Mouse (Mus musculus) gastrocnemius, postnatal 25 days (tissue): ENCODE data around the gene Ddx51. TPM values are rescaled to one million over a fixed set of nuclear protein-coding genes. Genes with fewer than 3 reads are reported as not detected.

ENCODE experiments used
- DNase-seq: peaks from one replicate; pipeline ENCODE4 v3.0.0; 2022
- microRNA-seq, 2 experiments: library from miRNA; unstranded; fragments of <30 nt; microRNA quantifications; one replicate each; pipeline ENCODE4 v1.2.0; 2021; ENCODE audit warnings: borderline replicate concordance in 2 of 2
- total RNA-seq, 2 experiments: library from RNA; stranded (reverse); gene quantifications; 1 replicate in 1 of 2; 2 replicates in 1 of 2; pipeline ENCODE4 v1.2.3; 2021

Gene Ddx51
- total RNA-seq, 2 experiments from 2014 or later = 6.4 to 7.7 TPM

DNA sequence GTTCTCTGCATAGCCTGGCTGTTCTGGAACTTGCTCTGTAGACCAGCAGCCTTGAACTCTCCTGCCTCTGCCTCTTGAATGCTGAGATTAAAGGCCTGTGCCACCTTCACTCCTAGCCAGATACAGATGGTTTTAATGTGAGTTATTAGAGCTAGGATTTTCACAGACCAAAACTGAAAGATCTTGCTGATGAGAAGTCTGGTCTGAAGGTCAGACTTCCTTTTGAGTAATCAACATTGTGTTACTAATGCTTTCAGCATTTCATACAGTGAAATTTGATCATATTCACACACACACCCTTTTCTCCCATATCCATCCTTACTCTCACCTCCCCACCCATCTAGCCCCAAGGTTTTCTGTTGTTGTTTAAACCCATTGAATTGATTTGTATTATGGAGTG lies 6.4 kb downstream of the Ddx51 start:
- no peak for DNase-seq

DNA sequence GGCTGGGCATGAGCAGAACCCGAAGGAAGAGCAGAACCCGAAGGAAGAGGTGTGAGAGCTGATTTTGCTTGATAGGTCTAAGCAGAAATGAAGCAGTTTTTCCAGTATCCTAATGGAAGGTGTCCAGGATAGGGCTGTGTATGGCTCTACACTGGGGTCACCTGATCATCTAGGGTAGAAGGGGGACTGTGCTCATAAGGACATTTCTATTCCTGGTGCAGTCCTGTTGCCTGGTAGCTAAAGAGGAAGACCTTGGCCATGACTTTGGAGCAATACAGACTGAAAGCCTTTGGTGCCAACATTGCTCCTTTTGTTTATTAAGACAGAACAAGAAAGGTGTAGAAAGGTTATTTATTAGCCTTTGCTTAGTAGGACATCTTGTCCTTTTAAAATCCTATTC lies 10.8 kb downstream of the Ddx51 start:
- DNase-seq = no peak

DNA sequence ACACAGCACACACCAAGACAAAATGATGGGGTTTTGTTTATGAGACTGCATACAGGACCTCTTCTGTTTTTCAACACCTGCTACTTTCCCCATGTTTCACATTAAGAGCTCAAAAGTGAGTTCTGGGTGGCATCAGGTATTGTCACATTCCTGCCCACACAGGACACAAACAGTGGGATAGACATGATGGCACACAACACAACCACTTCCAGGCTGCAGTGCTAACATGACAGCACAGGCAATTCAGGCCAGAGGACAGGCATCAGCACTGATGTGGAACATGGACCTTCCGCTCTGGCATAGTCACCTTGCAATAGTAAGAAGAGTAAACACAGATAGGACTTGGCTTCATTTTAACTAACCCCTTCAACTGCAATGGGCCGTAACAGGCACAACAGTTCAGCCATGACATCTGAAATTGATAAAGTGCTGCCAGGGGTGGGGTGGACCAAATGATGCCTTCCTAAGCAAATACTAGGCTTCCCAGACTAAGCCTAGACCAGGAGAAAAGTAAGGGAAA lies 11.6 kb downstream of the Ddx51 start:
- DNase-seq = no peak

DNA sequence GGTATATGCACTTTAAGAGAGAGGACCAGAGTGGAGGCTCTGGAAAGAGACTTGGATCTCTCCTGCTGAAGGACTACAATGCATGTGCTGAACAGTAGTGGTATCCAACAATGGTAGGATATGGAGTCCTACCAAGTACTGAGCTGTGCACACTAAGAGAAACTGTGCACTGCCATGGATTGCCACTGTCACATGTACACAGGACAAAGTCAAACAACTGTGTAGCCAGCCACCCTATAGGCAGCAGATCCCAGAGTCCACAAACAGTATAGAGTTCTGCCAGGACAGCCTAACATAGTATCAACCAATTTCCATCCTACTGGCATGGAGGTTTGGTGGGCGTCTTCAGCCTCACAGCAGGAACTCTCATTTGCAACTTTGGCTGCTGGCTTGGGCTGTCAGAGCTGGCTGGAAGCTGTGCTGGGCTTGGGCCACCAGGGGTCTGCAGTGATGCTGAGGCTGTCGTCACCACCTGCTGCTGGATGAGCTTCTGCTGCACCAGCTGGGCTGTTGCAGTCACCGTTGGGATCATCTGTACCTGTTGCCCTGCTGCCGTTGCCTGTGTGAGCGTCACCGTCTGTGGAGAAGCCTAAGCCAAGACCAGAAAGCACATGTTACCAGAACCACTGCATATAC lies 12.4 kb downstream of the Ddx51 start:
- no peak for DNase-seq

DNA sequence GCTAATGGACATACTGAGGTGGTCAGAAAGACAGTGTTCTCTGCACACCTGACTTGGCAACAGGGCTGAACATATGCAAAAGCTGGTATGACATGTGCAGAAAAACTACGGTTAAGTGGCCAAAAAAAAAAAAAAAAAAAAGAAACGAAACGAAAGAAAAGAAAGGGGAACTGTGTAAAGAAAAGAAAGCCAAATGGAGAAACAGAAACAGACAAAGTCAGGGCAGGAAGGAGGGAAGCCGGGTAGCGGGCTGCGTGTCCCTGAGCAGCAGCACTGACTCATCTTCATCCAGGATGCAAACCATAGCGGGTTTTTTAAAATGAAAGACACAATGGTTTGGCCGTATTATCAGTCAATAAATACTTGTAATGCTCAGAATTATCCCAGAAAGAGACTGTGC lies 28.8 kb downstream of the Ddx51 start:
- DNase-seq = no peak

DNA sequence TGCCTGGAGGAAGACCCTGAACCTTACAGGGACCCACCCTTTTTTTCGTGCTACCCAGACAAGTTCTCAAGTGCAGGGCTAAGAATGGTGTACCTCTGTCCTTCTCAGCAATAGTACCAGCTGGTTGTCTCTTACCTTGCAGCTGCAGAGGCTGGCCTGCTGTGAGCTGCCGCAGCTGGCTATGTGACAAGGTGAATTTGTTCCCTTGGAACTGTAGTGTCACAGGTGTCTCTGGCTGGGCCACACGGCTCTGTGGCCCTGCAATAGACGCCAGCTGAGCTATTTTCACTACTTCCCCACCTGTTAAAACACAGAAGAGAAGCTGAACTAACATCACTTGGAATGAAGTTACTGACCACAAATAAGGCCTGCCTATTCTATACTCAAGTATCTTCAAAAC lies 45.4 kb downstream of the Ddx51 start:
- no peak for DNase-seq

DNA sequence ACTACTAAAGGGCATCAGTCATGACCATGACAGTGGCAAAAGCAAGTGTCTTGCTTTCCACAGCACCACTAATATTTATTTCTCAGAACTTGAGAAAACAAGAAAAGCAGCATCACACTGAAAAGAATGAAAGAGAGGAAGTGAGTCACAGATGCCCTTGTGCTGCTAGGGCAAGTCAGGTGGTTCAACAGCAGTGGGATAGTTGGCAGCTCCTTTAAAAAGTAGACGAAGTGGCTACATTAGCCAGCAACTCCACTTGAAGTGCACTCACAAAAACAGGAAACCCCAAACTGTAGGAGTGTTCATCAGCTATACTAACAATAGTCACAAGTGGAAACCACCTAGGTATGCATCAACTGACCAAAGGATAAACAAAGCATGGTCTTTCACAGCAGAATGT lies 50.8 kb downstream of the Ddx51 start:
- no peak for DNase-seq

DNA sequence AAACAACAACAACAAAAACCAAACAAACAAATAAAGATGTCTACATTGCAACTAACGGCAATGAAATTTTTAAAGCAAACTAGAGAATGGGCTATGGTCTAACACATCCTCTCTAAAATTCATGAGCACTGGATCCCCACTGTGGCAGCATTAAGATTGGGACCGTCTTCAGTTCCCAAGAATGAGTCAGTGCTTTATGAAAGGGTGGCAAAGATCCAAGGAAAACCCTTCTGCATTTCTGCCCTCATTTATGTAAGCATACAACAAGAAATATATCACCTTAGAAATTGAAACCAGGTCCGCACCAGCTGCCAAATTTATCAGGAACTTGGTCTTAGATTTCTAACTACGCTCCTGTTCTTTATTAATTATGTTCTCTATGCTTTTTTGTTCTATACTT lies 56.0 kb downstream of the Ddx51 start:
- no peak for DNase-seq

Small RNAs within 50 kb of the gene (microRNA-seq; reads per million reads assigned to microRNA genes)
- gene Mir7026 = 0 reads per million in 2 experiments

Other genes starting within 250 kb of the Ddx51 start
- 10 to 100 TPM; 23.6 to 32.1 TPM for gene Fbrsl1, start 204.9 kb upstream of the Ddx51 start, total RNA-seq
- not detected for gene Galnt9, start 109.1 kb upstream of the Ddx51 start, total RNA-seq
- gene Noc4l, start within 50 bp of the Ddx51 start, total RNA-seq = 10 to 100 TPM; 12.0 to 12.8 TPM
- 10 to 100 TPM; 23.0 to 25.9 TPM for gene Ep400, start 117.3 kb downstream of the Ddx51 start, total RNA-seq
- 10 to 100 TPM in 1 of 2 experiments, 1 to 10 TPM in 1; 9.8 to 10.8 TPM for gene Pus1, start 127.2 kb downstream of the Ddx51 start, total RNA-seq
- 10 to 100 TPM; 33.0 to 43.3 TPM for gene Ulk1, start 156.6 kb downstream of the Ddx51 start, total RNA-seq
- 10 to 100 TPM in 1 of 2 experiments, 1 to 10 TPM in 1; 9.7 to 12.5 TPM for gene Hscb, start 186.3 kb downstream of the Ddx51 start, total RNA-seq
- gene Chek2, start 186.5 kb downstream of the Ddx51 start, total RNA-seq = 1 to 10 TPM; 1.4 to 1.5 TPM
- 10 to 100 TPM; 12.4 to 15.0 TPM for gene Ttc28, start 226.4 kb downstream of the Ddx51 start, total RNA-seq